Mouse (Mus musculus) lung, postnatal 0 days (tissue): Measurements from ENCODE around the gene Aprt.

Experiments
- CTCF ChIP-seq: IDR thresholded peaks from 2 replicates; pipeline ENCODE4 v1.5.1; 2016; ENCODE audit warnings: antibody characterized with exemption, mild to moderate bottlenecking
- EP300 ChIP-seq: IDR thresholded peaks from 2 replicates; pipeline ENCODE4 v1.6.1; 2016; ENCODE audit warnings: antibody characterized with exemption, mild to moderate bottlenecking, control low read depth

- TF ChIP-seq CTCF (no peak), EP300 (no peak)
Observed at GRCm38 (mm10) chr8:122575735-122576647, 718 bp downstream of the Aprt start.
